8 mouse cellular contexts compared by ENCODE assay signal in genomic region chr5:74195614-74196306, GRCm38 (mm10). TPM values are rescaled to one million over a fixed set of nuclear protein-coding genes. Genes with fewer than 3 reads are reported as not detected.
DNase-seq lines count a peak whose midpoint lies in the region; ATAC-seq and TF ChIP-seq lines count a peak whose summit lies in the region.

No protein-coding gene starts in this region.

- intact Hi-C loops in left cerebral cortex, postnatal 36 days (cut with DNase I) = loop anchor here (2.0 to 10.0 kb wide), 4 partner anchors 82 to 341 kb away; partner anchors contain the start of gene Usp46

- H3K27ac ChIP-seq in hindbrain, embryonic 13.5 days = peak overlapping the region; percentile 76
- H3K27ac ChIP-seq in midbrain, embryonic 13.5 days = 0 out of 2 replicates have a peak overlapping the region, but pooled peaks have one; percentile 44

- peak; percentile 40 for ATAC-seq in hindbrain, embryonic 13.5 days (ENCODE audit: low FRiP score)
- peak; percentile 9; the same call in 1 of the 2 replicates for ATAC-seq in midbrain, embryonic 13.5 days
- no peak for ATAC-seq in activated CD4-positive, CD25-positive, alpha-beta regulatory T cell, adult 4 months

- H3K36me3 ChIP-seq in hindbrain, embryonic 13.5 days = peaks cover 6% of the 10 kb centered on the region; the same call in 1 of the 2 replicates
- H3K36me3 ChIP-seq in midbrain, embryonic 13.5 days = peaks cover 7% of the 10 kb centered on the region

- H3K27me3 ChIP-seq in hindbrain, embryonic 13.5 days = peaks cover 20% of the 10 kb centered on the region; the same call in 1 of the 2 replicates
- H3K27me3 ChIP-seq in midbrain, embryonic 13.5 days = peaks cover 26% of the 10 kb centered on the region

- TF ChIP-seq POLR2A in lung, adult 2 months (IDR thresholded peaks at IDR 0.05; ENCODE audit: borderline replicate concordance, extremely low read depth, low read depth, low read length) = no peak

- peaks cover 3% of the 10 kb centered on the region for H3K4me1 ChIP-seq in lung, adult 2 months (ENCODE audit: control insufficient read depth, insufficient read depth, low read length)
- H3K4me1 ChIP-seq in hindbrain, embryonic 13.5 days (replicated peaks) = peaks cover 61% of the 10 kb centered on the region
- H3K4me1 ChIP-seq in midbrain, embryonic 13.5 days (replicated peaks) = peaks cover 38% of the 10 kb centered on the region

- peak overlapping the region; percentile 90 for H3K4me2 ChIP-seq in hindbrain, embryonic 13.5 days
- peak overlapping the region; percentile 92 for H3K4me2 ChIP-seq in midbrain, embryonic 13.5 days (replicated peaks)

- 8% methylated on average over 27 of the region's 27 CpGs for WGBS in lung, adult 2 months
- under 1% methylated on average over 27 of the region's 27 CpGs for WGBS in hindbrain, embryonic 13.5 days
- 1% methylated on average over 27 of the region's 27 CpGs for WGBS in midbrain, embryonic 13.5 days

- H3K9me3 ChIP-seq in hindbrain, embryonic 13.5 days = no peaks in the 10 kb centered on the region
- no peaks in the 10 kb centered on the region for H3K9me3 ChIP-seq in midbrain, embryonic 13.5 days

- peak overlapping the region; percentile 88 for H3K9ac ChIP-seq in hindbrain, embryonic 13.5 days
- peak overlapping the region; percentile 84 for H3K9ac ChIP-seq in midbrain, embryonic 13.5 days (replicated peaks)

- no peak for DNase-seq in lung, adult 2 months
- no peak for DNase-seq in lung, postnatal 14 days
- DNase-seq in embryo, embryonic 11 days = peak; percentile 66
- DNase-seq in left cerebral cortex, postnatal 36 days (ENCODE audit: low spot score in 2 of 2) = no peak
- DNase-seq in adrenal gland, adult 8-10 months = no peak

- peak overlapping the region; percentile 99 for H3K4me3 ChIP-seq in lung, adult 2 months (replicated peaks; ENCODE audit: extremely low read depth, low read depth, low read length)
- H3K4me3 ChIP-seq in hindbrain, embryonic 13.5 days = peak overlapping the region; percentile 85
- H3K4me3 ChIP-seq in midbrain, embryonic 13.5 days (replicated peaks) = peak overlapping the region; percentile 80

- no peak for TF ChIP-seq CTCF in lung, adult 2 months (IDR thresholded peaks at IDR 0.05; ENCODE audit: insufficient read depth, low read length)

RNA-seq across cellular contexts. Expression of gene Rasl11b, which starts 0.7 kb away (rescaled TPM):
- 32.3 and 37.9 TPM in 2 replicates for polyA plus RNA-seq in lung, adult 2 months (2012; rRNA removed)
- polyA plus RNA-seq in hindbrain, embryonic 13.5 days (2015; fragmentation: Nextera tagmentation; extraction: Ambion mirVana) = 20.3 and 23.3 TPM in 2 replicates
- 11.0 and 11.7 TPM in 2 replicates for polyA plus RNA-seq in midbrain, embryonic 13.5 days (2015; fragmentation: Nextera tagmentation; extraction: Ambion mirVana)
- 100 to 1,000 TPM in 1 of 2 experiments, 10 to 100 TPM in 1; 80.7 to 123 TPM for total RNA-seq in left cerebral cortex, postnatal 36 days (2021)
- polyA plus RNA-seq in activated CD4-positive, CD25-positive, alpha-beta regulatory T cell, adult 4 months (2017; shearing (Covaris generic)) = 1 to 10 TPM; 2.7 to 4.0 TPM
- total RNA-seq in adrenal gland, adult 8-10 months (2022) = 10 to 100 TPM; 21.0 to 26.2 (median 23.7) TPM
